Mouse (Mus musculus) MEL (cell line): Measurements from ENCODE around the gene Mettl23. TPM values are rescaled to one million over a fixed set of nuclear protein-coding genes. Genes with fewer than 3 reads are reported as not detected.
"Not testable (repeated sequence)": the region's sequence is repeated elsewhere in the genome, so short reads cannot be mapped to it uniquely, and the experiment has no call there.

Source experiments
- DNase-seq: peaks from one replicate; pipeline ENCODE4 v3.0.0; 2011; ENCODE audit warnings: low read depth, low spot score
- H3K27ac ChIP-seq: 2 replicates; pipeline ENCODE4 v1.5.1; 2012; ENCODE audit warnings: low read depth, mild to moderate bottlenecking, control low read depth, low read length, moderate library complexity; ENCODE audit not compliant: control insufficient read depth
- H3K27me3 ChIP-seq, 2 experiments: fragments of 150-350 bp in 1 of 2; sonication (generic) in 1 of 2; 2 replicates each; pipeline ENCODE4 v1.6.1; 2012; ENCODE audit warnings: low read length in 2 of 2, mild to moderate bottlenecking in 2 of 2, improper control_type of control experiment in 1 of 2, moderate library complexity in 1 of 2; ENCODE audit not compliant: insufficient read depth in 2 of 2, control insufficient read depth in 1 of 2
- H3K36me3 ChIP-seq, 2 experiments: 2 replicates each; pipeline ENCODE4 v1.6.1; 2012 to 2014; ENCODE audit warnings: low read length in 2 of 2, improper control_type of control experiment in 1 of 2, inconsistent platforms in 1 of 2, mild to moderate bottlenecking in 1 of 2; ENCODE audit not compliant: insufficient read depth in 2 of 2, control insufficient read depth in 1 of 2
- H3K4me1 ChIP-seq, 2 experiments: fragments of 150-350 bp in 1 of 2; sonication (generic) in 1 of 2; 2 replicates each; pipeline ENCODE4 v1.6.1; 2012; ENCODE audit warnings: low read length in 2 of 2, improper control_type of control experiment in 1 of 2, mild to moderate bottlenecking in 1 of 2; ENCODE audit not compliant: insufficient read depth in 2 of 2, control insufficient read depth in 1 of 2
- H3K4me3 ChIP-seq, 2 experiments: fragments of 150-350 bp in 1 of 2; sonication (generic) in 1 of 2; 2 replicates each; pipeline ENCODE4 v1.5.1; 2012; ENCODE audit warnings: low read depth in 2 of 2, low read length in 2 of 2, mild to moderate bottlenecking in 2 of 2, moderate library complexity in 2 of 2, control low read depth in 1 of 2, improper control_type of control experiment in 1 of 2; ENCODE audit not compliant: control insufficient read depth in 1 of 2, insufficient read depth in 1 of 2
- H3K79me2 ChIP-seq: 2 replicates; pipeline ENCODE4 v1.6.1; 2012; ENCODE audit warnings: mild to moderate bottlenecking, low read length, moderate library complexity; ENCODE audit not compliant: control insufficient read depth, poor library complexity, insufficient read depth
- H3K9ac ChIP-seq: 2 replicates; pipeline ENCODE4 v1.6.1; 2012; ENCODE audit warnings: low read depth, mild to moderate bottlenecking, control low read depth, low read length, moderate library complexity; ENCODE audit not compliant: control insufficient read depth, poor library complexity, severe bottlenecking
- H3K9me3 ChIP-seq: fragments of 150-350 bp; sonication (generic); replicated peaks from 2 replicates; pipeline ENCODE4 v1.6.1; 2012; ENCODE audit warnings: mild to moderate bottlenecking, low read length, improper control_type of control experiment, moderate library complexity; ENCODE audit not compliant: insufficient read depth
- BHLHE40 ChIP-seq: IDR thresholded peaks from 2 replicates; pipeline ENCODE4 v1.6.1; 2012; ENCODE audit warnings: low read depth, mild to moderate bottlenecking, inconsistent platforms, low read length, improper control_type of control experiment, borderline replicate concordance
- CHD1 ChIP-seq: IDR thresholded peaks from 2 replicates; pipeline ENCODE4 v1.6.1; 2012; ENCODE audit warnings: low read depth, mild to moderate bottlenecking, inconsistent platforms, low read length, improper control_type of control experiment
- CHD2 ChIP-seq: IDR thresholded peaks from 2 replicates; pipeline ENCODE4 v1.6.1; 2011; ENCODE audit warnings: low read length, improper control_type of control experiment
- CTCF ChIP-seq, 3 experiments: IDR thresholded peaks in 2 of 3; conservative IDR thresholded peaks in 1 of 3; 2 replicates each; pipeline ENCODE4 v1.5.1; 2011 to 2012; ENCODE audit warnings: low read length in 3 of 3, low read depth in 2 of 3, mild to moderate bottlenecking in 2 of 3, improper control_type of control experiment in 1 of 3, inconsistent platforms in 1 of 3, mixed read lengths in 1 of 3, moderate library complexity in 1 of 3; ENCODE audit not compliant: control insufficient read depth in 1 of 3, insufficient read depth in 1 of 3, poor library complexity in 1 of 3, severe bottlenecking in 1 of 3
- E2F4 ChIP-seq: IDR thresholded peaks from 2 replicates; pipeline ENCODE4 v1.6.1; 2011; ENCODE audit warnings: low read depth, low read length, improper control_type of control experiment, borderline replicate concordance
- ELF1 ChIP-seq: IDR thresholded peaks from 2 replicates; pipeline ENCODE4 v1.6.1; 2014; ENCODE audit warnings: low read depth, mild to moderate bottlenecking, inconsistent platforms, low read length, improper control_type of control experiment, moderate library complexity
- ETS1 ChIP-seq: IDR thresholded peaks from 2 replicates; pipeline ENCODE4 v1.6.1; 2012; ENCODE audit warnings: low read depth, mild to moderate bottlenecking, inconsistent platforms, low read length, improper control_type of control experiment, moderate library complexity
- HCFC1 ChIP-seq: IDR thresholded peaks from 2 replicates; pipeline ENCODE4 v1.6.1; 2012; ENCODE audit warnings: low read depth, mild to moderate bottlenecking, inconsistent platforms, low read length, improper control_type of control experiment, moderate library complexity
- MAFK ChIP-seq: IDR thresholded peaks from 2 replicates; pipeline ENCODE4 v1.6.1; 2011; ENCODE audit warnings: low read depth, mild to moderate bottlenecking, low read length, improper control_type of control experiment, borderline replicate concordance
- MAZ ChIP-seq: IDR thresholded peaks from 2 replicates; pipeline ENCODE4 v1.6.1; 2012; ENCODE audit warnings: low read depth, mild to moderate bottlenecking, inconsistent platforms, low read length, improper control_type of control experiment
- MXI1 ChIP-seq: IDR thresholded peaks from 2 replicates; pipeline ENCODE4 v1.6.1; 2011; ENCODE audit warnings: mild to moderate bottlenecking, low read depth, low read length, improper control_type of control experiment
- MYC ChIP-seq: IDR thresholded peaks from 2 replicates; pipeline ENCODE4 v1.6.1; 2011; ENCODE audit warnings: low read depth, mild to moderate bottlenecking, low read length, improper control_type of control experiment, moderate library complexity
- NRF1 ChIP-seq: IDR thresholded peaks from 2 replicates; pipeline ENCODE4 v1.6.1; 2014; ENCODE audit warnings: low read depth, mild to moderate bottlenecking, inconsistent platforms, low read length, improper control_type of control experiment, moderate library complexity; ENCODE audit not compliant: poor library complexity, insufficient read depth, severe bottlenecking
- POLR2A ChIP-seq, 2 experiments: IDR thresholded peaks; 2 replicates each; pipeline ENCODE4 v1.6.1; 2011 to 2012; ENCODE audit warnings: low read length in 2 of 2, mild to moderate bottlenecking in 2 of 2, control low read depth in 1 of 2, improper control_type of control experiment in 1 of 2, low read depth in 1 of 2, moderate library complexity in 1 of 2; ENCODE audit not compliant: control insufficient read depth in 1 of 2, insufficient read depth in 1 of 2, poor library complexity in 1 of 2
- POLR2AphosphoS2 ChIP-seq: IDR thresholded peaks from 2 replicates; pipeline ENCODE4 v1.6.1; 2011; ENCODE audit warnings: low read length, improper control_type of control experiment
- POLR2AphosphoS5 ChIP-seq: IDR thresholded peaks from 2 replicates; pipeline ENCODE4 v1.6.1; 2012; ENCODE audit warnings: low read depth, borderline replicate concordance, mild to moderate bottlenecking, inconsistent platforms, low read length, moderate library complexity, mixed read lengths
- RCOR1 ChIP-seq: IDR thresholded peaks from 2 replicates; pipeline ENCODE4 v1.6.1; 2012; ENCODE audit warnings: low read depth, mild to moderate bottlenecking, inconsistent platforms, low read length, improper control_type of control experiment
- SMC3 ChIP-seq: IDR thresholded peaks from 2 replicates; pipeline ENCODE4 v1.6.1; 2011; ENCODE audit warnings: low read depth, low read length, improper control_type of control experiment
- TAL1 ChIP-seq: IDR thresholded peaks from 2 replicates; pipeline ENCODE4 v1.6.1; 2012; ENCODE audit warnings: mild to moderate bottlenecking, inconsistent platforms, low read length, moderate library complexity, mixed read lengths
- TCF12 ChIP-seq: IDR thresholded peaks from 2 replicates; pipeline ENCODE4 v1.6.1; 2014; ENCODE audit warnings: low read depth, mild to moderate bottlenecking, inconsistent platforms, low read length, improper control_type of control experiment, moderate library complexity
- UBTF ChIP-seq: IDR thresholded peaks from 2 replicates; pipeline ENCODE4 v1.6.1; 2012; ENCODE audit warnings: low read depth, mild to moderate bottlenecking, inconsistent platforms, low read length, improper control_type of control experiment, moderate library complexity, borderline replicate concordance; ENCODE audit not compliant: insufficient read depth
- USF1 ChIP-seq: IDR thresholded peaks from 2 replicates; pipeline ENCODE4 v1.6.1; 2014; ENCODE audit warnings: low read depth, mild to moderate bottlenecking, inconsistent platforms, low read length, improper control_type of control experiment, moderate library complexity
- ZC3H11A ChIP-seq: IDR thresholded peaks from 2 replicates; pipeline ENCODE4 v1.6.1; 2012; ENCODE audit warnings: low read depth, mild to moderate bottlenecking, inconsistent platforms, low read length, improper control_type of control experiment
- ZMIZ1 ChIP-seq: IDR thresholded peaks from 2 replicates; pipeline ENCODE4 v1.6.1; 2012; ENCODE audit warnings: low read depth, mild to moderate bottlenecking, inconsistent platforms, low read length, improper control_type of control experiment, moderate library complexity
- polyA plus RNA-seq, 2 experiments: library from polyadenylated mRNA; stranded (reverse) in 1 of 2; unstranded in 1 of 2; fragments of >175 nt in 1 of 2; fragments of >200 nt in 1 of 2; gene quantifications; 2 replicates each; pipeline versions ENCODE4 v1.2.1 to v1.2.4; 2012; ENCODE audit warnings: low replicate concordance in 2 of 2, low read depth in 1 of 2; ENCODE audit not compliant: insufficient read length in 2 of 2, insufficient read depth in 1 of 2, missing spikeins in 1 of 2
- total RNA-seq: library from RNA; depleted of rRNA; stranded (reverse); fragments of 300-350 nt; gene quantifications from 2 replicates; pipeline ENCODE4 v1.2.3, GENCODE M21; 2012

Gene Mettl23
- total and polyA plus RNA-seq, 3 experiments = 58.5 to 69.9 TPM; not detected in 1

- TF ChIP-seq RCOR1 (peak; percentile 50; the same call in 1 of the 2 replicates), ETS1 (no peak), BHLHE40 (no peak), SMC3 (peak; percentile 20), HCFC1 (peak; percentile 37; the same call in 1 of the 2 replicates), MXI1 (0 out of 2 replicates have a peak, but pooled peaks have one; percentile 38), ZMIZ1 (peak; percentile 30), MAFK (no peak), TAL1 (no peak), CHD1 (no peak), ZC3H11A (no peak), MAZ (no peak), USF1 (no peak), ELF1 (no peak), TCF12 (no peak), UBTF (no peak), CHD2 (peak; percentile 42; the same call in 1 of the 2 replicates), POLR2A (IDR thresholded peaks at IDR 0.05; ENCODE audit: control insufficient read depth in 1 of 2, insufficient read depth in 1 of 2, low read depth in 1 of 2, low read length in 2 of 2, poor library complexity in 1 of 2) (peak; percentile 31 to 36; a peak in 1 of 4 replicates), E2F4 (no peak), CTCF (IDR thresholded peaks at IDR 0.05 in 2 of 3, conservative IDR thresholded peaks at IDR 0.05 in 1 of 3; ENCODE audit: control insufficient read depth in 1 of 3, insufficient read depth in 1 of 3, low read depth in 2 of 3, low read length in 3 of 3, poor library complexity in 1 of 3, severe bottlenecking in 1 of 3) (no peak), NRF1 (no peak), MYC (0 out of 2 replicates have a peak, but pooled peaks have one; percentile 8), POLR2AphosphoS5 (no peak)
Measured at GRCm38 (mm10) chr11:116848086-116848876, 5.2 kb downstream of the Mettl23 start (continued).

DNA sequence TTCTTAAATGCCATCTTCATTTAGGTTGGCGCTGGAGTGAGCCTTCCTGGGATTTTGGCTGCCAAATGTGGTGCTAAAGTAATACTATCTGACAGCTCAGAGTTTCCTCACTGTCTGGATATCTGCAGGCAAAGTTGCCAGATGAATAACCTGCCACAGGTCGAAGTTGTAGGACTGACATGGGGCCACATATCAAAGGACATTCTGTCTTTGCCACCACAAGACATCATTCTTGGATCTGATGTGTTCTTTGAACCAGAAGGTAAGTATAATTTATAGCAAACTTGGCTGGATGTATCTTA is 5.8 kb downstream of the Mettl23 start:
- Histone ChIP-seq H3K27ac (0 out of 2 replicates have a peak overlapping the region, but pooled peaks have one; percentile 5), H3K4me1 (peaks cover 5 to 13% of the 10 kb centered on the region in 2 experiments; a peak in 3 of 4 replicates), H3K79me2 (peaks cover 62% of the 10 kb centered on the region), H3K36me3 (peaks cover 21 to 47% of the 10 kb centered on the region in 2 experiments), H3K9ac (0 out of 2 replicates have a peak overlapping the region, but pooled peaks have one; percentile 0)
- H3K27me3 ChIP-seq, H3K9me3 ChIP-seq, H3K4me3 ChIP-seq: not testable (repeated sequence)
- DNase-seq = peak; percentile 59
- TF ChIP-seq POLR2AphosphoS2 (0 out of 2 replicates have a peak, but pooled peaks have one; percentile 60), POLR2A (IDR thresholded peaks at IDR 0.05; ENCODE audit: control insufficient read depth in 1 of 2, insufficient read depth in 1 of 2, low read depth in 1 of 2, low read length in 2 of 2, poor library complexity in 1 of 2) (peak in 1 of 2 experiments; percentile 28; a peak in 1 of 4 replicates)
